Mouse (Mus musculus): Measurements from ENCODE around the gene Mylk2.

DNA sequence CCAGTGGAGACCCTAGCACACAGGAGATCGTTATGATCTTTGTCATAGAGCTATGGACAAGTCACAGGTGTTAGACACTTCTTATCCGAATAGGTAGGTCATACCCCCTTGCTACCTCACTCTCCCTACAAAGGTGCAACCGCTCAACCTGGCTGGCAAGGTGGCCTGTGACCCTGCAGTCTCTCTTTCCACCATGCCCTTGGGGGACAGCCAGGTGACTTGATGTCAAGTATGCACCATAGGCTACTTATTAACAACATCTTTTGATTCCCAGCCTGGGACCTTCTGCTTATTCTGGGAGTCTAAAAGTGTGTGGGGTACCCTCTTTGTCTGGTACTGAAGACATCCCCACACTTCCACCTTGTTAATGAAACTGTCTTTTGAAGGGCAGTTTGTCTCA is 47.0 kb downstream of the Mylk2 start:
- TF ChIP-seq CTCF (IDR thresholded peaks at IDR 0.05; ENCODE audit: low read depth), result no peak
- no peak for TF ChIP-seq EP300 (IDR thresholded peaks at IDR 0.05; ENCODE audit: low read depth)
